Mouse (Mus musculus) midbrain, embryonic 13.5 days (tissue): ENCODE results near the gene Hs6st1. TPM values are rescaled to one million over a fixed set of nuclear protein-coding genes. Genes with fewer than 3 reads are reported as not detected.

Experiments
- ATAC-seq: fragments of 200-750 bp; cut with Nextera tagmentation; 2 replicates; pipeline ENCODE4 v1.8.0; 2017; ENCODE audit warnings: mild to moderate bottlenecking, moderate TSS enrichment, moderate library complexity
- H3K27ac ChIP-seq: fragments of 300-500 bp; sonication (generic); 2 replicates; pipeline ENCODE4 v1.5.1; 2015; ENCODE audit warnings: inconsistent platforms, mild to moderate bottlenecking, moderate library complexity
- H3K27me3 ChIP-seq: fragments of 300-500 bp; sonication (generic); 2 replicates; pipeline ENCODE4 v1.6.1; 2015; ENCODE audit warnings: mild to moderate bottlenecking, inconsistent platforms
- H3K36me3 ChIP-seq: fragments of 300-500 bp; sonication (generic); 2 replicates; pipeline ENCODE4 v1.6.1; 2015; ENCODE audit warnings: mild to moderate bottlenecking, inconsistent platforms
- H3K4me1 ChIP-seq: fragments of 300-500 bp; sonication (generic); replicated peaks from 2 replicates; pipeline ENCODE4 v1.6.1; 2015; ENCODE audit warnings: inconsistent platforms
- H3K4me2 ChIP-seq: fragments of 300-500 bp; sonication (generic); replicated peaks from 2 replicates; pipeline ENCODE4 v1.6.1; 2015; ENCODE audit warnings: moderate library complexity, mild to moderate bottlenecking, inconsistent platforms
- H3K4me3 ChIP-seq: fragments of 300-500 bp; sonication (generic); replicated peaks from 2 replicates; pipeline ENCODE4 v1.5.1; 2015; ENCODE audit warnings: mild to moderate bottlenecking, inconsistent platforms
- H3K9ac ChIP-seq: fragments of 300-500 bp; sonication (generic); replicated peaks from 2 replicates; pipeline ENCODE4 v1.6.1; 2015; ENCODE audit warnings: mild to moderate bottlenecking, inconsistent platforms
- H3K9me3 ChIP-seq: fragments of 300-500 bp; sonication (generic); 2 replicates; pipeline ENCODE4 v1.6.1; 2016; ENCODE audit warnings: mild to moderate bottlenecking, inconsistent platforms
- WGBS: fragments of 180-500 bp; shearing (Covaris S2); methylation state at CpG from one replicate; pipeline ENCODE4 v1.1.7; 2015; 5-methylcytosine and 5-hydroxymethylcytosine counted together
- polyA plus RNA-seq: library from polyadenylated mRNA; unstranded; fragments of >200 nt; fragmentation: Nextera tagmentation; extraction: Ambion mirVana; gene quantifications from 2 replicates; pipeline ENCODE4 v1.2.1, GENCODE M21; 2015

The Hs6st1 gene
- polyA plus RNA-seq, 1 experiment from 2014 or later, result 10.4 TPM

GRCm38 (mm10) chr1:36073566-36073965 is 5.4 kb downstream of the Hs6st1 start:
- Histone ChIP-seq H3K27me3 (no peaks in the 10 kb centered on the region), H3K9ac (0 out of 2 replicates have a peak overlapping the region, but pooled peaks have one; percentile 45), H3K4me1 (peaks cover 93% of the 10 kb centered on the region), H3K9me3 (no peaks in the 10 kb centered on the region), H3K36me3 (peaks cover 10% of the 10 kb centered on the region; the same call in 1 of the 2 replicates), H3K27ac (no peak overlapping the region), H3K4me3 (peak overlapping the region; percentile 64), H3K4me2 (peak overlapping the region; percentile 73)
- 90% methylated on average over 8 of the region's 8 CpGs for WGBS
- ATAC-seq, result no peak

DNA sequence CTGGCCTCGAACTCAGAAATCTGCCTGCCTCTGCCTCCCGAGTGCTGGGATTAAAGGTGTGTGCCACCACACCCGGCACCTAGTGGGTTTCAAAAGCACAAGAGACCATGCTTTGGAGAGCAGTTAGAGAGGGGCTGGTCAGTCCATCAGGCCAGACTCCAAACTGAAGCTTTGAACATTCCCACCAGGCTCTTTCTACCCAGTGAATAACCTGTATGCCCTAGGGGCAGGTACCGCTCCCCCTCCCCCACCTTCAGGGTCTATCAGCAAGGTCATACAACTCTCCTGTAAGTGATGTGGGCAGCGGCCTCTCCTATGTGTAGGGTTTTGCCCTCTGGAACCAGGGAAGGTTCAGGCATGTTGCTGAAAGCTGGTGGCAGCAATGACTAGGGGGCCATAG is 6.0 kb downstream of the Hs6st1 start:
- Histone ChIP-seq H3K4me2 (peak overlapping the region; percentile 9; the same call in 1 of the 2 replicates), H3K36me3 (peaks cover 10% of the 10 kb centered on the region; the same call in 1 of the 2 replicates), H3K9me3 (no peaks in the 10 kb centered on the region), H3K27ac (no peak overlapping the region), H3K4me1 (peaks cover 94% of the 10 kb centered on the region), H3K27me3 (no peaks in the 10 kb centered on the region), H3K4me3 (no peak overlapping the region), H3K9ac (no peak overlapping the region)
- ATAC-seq, result no peak
- WGBS, result 97% methylated on average over 5 of the region's 5 CpGs

DNA sequence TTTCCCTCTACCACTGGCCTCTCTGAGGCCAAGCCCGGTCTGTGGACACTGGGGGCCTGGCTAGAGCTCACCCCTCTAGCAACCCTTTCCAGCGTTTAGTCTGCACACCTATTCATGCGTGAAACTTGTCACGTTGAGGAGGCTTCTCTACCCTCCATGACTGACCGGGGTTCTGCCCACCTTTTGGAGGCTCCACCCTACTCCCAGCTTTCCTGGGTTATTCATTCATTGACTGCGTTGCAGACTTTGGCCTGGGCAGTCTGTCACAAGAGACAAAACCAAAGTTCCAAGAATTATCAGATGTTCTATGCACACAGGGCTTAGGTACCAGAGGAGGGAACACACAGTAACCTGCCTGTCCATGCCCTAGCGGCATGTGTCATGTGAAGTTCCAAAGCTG is 6.8 kb downstream of the Hs6st1 start:
- no peaks in the 10 kb centered on the region for H3K27me3 ChIP-seq
- H3K27ac ChIP-seq, result no peak overlapping the region
- 78% methylated on average over 7 of the region's 7 CpGs for WGBS
- ATAC-seq, result no peak
- H3K9ac ChIP-seq, result no peak overlapping the region
- peak overlapping the region; percentile 9; the same call in 1 of the 2 replicates for H3K4me2 ChIP-seq
- H3K4me1 ChIP-seq, result peaks cover 90% of the 10 kb centered on the region
- H3K4me3 ChIP-seq, result no peak overlapping the region
- H3K9me3 ChIP-seq, result no peaks in the 10 kb centered on the region
- H3K36me3 ChIP-seq, result peaks cover 17% of the 10 kb centered on the region

GRCm38 (mm10) chr1:36075652-36076051 is 7.5 kb downstream of the Hs6st1 start:
- H3K4me2 ChIP-seq, result 0 out of 2 replicates have a peak overlapping the region, but pooled peaks have one; percentile 1
- H3K9me3 ChIP-seq, result no peaks in the 10 kb centered on the region
- H3K36me3 ChIP-seq, result peaks cover 22% of the 10 kb centered on the region
- H3K9ac ChIP-seq, result no peak overlapping the region
- H3K4me1 ChIP-seq, result peaks cover 86% of the 10 kb centered on the region
- 86% methylated on average over 5 of the region's 5 CpGs for WGBS
- H3K27ac ChIP-seq, result no peak overlapping the region
- no peaks in the 10 kb centered on the region for H3K27me3 ChIP-seq
- no peak for ATAC-seq
- no peak overlapping the region for H3K4me3 ChIP-seq

GRCm38 (mm10) chr1:36077084-36077483 is 8.9 kb downstream of the Hs6st1 start:
- H3K4me3 ChIP-seq, result no peak overlapping the region
- H3K27ac ChIP-seq, result peak overlapping the region; percentile 42; the same call in 1 of the 2 replicates
- ATAC-seq, result peak; percentile 66
- H3K4me1 ChIP-seq, result peaks cover 71% of the 10 kb centered on the region
- no peaks in the 10 kb centered on the region for H3K27me3 ChIP-seq
- H3K4me2 ChIP-seq, result peak overlapping the region; percentile 32
- H3K9ac ChIP-seq, result no peak overlapping the region
- peaks cover 29% of the 10 kb centered on the region for H3K36me3 ChIP-seq
- no peaks in the 10 kb centered on the region for H3K9me3 ChIP-seq
- WGBS, result 35% methylated on average over 6 of the region's 6 CpGs

- Histone ChIP-seq H3K9ac (no peak overlapping the region), H3K36me3 (peaks cover 40% of the 10 kb centered on the region), H3K27ac (peak overlapping the region; percentile 42; the same call in 1 of the 2 replicates), H3K4me1 (peaks cover 60% of the 10 kb centered on the region), H3K4me2 (no peak overlapping the region), H3K9me3 (no peaks in the 10 kb centered on the region), H3K27me3 (no peaks in the 10 kb centered on the region), H3K4me3 (no peak overlapping the region)
- 93% methylated on average over 1 of the region's 1 CpGs for WGBS
- no peak for ATAC-seq
Observed at GRCm38 (mm10) chr1:36078250-36078649, 10.1 kb downstream of the Hs6st1 start.

- 87% methylated on average over 8 of the region's 8 CpGs for WGBS
- ATAC-seq, result no peak
- H3K4me3 ChIP-seq, result no peak overlapping the region
- no peaks in the 10 kb centered on the region for H3K27me3 ChIP-seq
- no peak overlapping the region for H3K4me2 ChIP-seq
- H3K27ac ChIP-seq, result no peak overlapping the region
- H3K36me3 ChIP-seq, result peaks cover 52% of the 10 kb centered on the region
- H3K9me3 ChIP-seq, result no peaks in the 10 kb centered on the region
- H3K9ac ChIP-seq, result no peak overlapping the region
- H3K4me1 ChIP-seq, result peaks cover 48% of the 10 kb centered on the region
Observed at GRCm38 (mm10) chr1:36079679-36080078, 11.5 kb downstream of the Hs6st1 start.

GRCm38 (mm10) chr1:36080974-36081373 is 12.8 kb downstream of the Hs6st1 start:
- peaks cover 64% of the 10 kb centered on the region for H3K36me3 ChIP-seq

DNA sequence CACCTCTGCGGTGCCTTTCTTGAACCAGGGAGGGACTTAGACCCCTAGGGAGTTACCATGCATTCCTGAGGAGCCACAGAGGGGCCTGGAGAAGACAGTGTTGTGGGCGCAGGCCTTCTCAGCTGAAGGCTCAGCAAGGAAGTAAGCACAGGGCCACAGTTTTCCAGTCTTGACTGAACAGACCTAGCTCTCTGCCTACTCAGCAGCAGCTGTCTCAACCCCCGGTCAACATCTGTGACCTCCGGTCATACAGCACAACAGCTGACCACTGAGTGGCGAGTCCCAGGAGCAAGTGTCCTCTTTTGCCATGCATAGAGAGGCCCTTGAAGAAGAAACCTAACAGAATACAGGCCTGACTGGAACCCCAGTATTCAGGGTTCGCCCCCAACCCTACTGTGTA is 14.0 kb downstream of the Hs6st1 start:
- H3K9ac ChIP-seq, result no peak overlapping the region
- WGBS, result 97% methylated on average over 6 of the region's 6 CpGs
- 0 out of 2 replicates have a peak overlapping the region, but pooled peaks have one; percentile 2 for H3K27ac ChIP-seq

More at GRCm38 (mm10) chr1:36080974-36081373, 12.8 kb downstream of the Hs6st1 start:
- Histone ChIP-seq H3K9me3 (no peaks in the 10 kb centered on the region), H3K27me3 (no peaks in the 10 kb centered on the region), H3K27ac (no peak overlapping the region), H3K4me1 (peaks cover 35% of the 10 kb centered on the region), H3K4me3 (no peak overlapping the region), H3K9ac (no peak overlapping the region), H3K4me2 (no peak overlapping the region)
- ATAC-seq, result no peak
- 82% methylated on average over 5 of the region's 5 CpGs for WGBS

DNA sequence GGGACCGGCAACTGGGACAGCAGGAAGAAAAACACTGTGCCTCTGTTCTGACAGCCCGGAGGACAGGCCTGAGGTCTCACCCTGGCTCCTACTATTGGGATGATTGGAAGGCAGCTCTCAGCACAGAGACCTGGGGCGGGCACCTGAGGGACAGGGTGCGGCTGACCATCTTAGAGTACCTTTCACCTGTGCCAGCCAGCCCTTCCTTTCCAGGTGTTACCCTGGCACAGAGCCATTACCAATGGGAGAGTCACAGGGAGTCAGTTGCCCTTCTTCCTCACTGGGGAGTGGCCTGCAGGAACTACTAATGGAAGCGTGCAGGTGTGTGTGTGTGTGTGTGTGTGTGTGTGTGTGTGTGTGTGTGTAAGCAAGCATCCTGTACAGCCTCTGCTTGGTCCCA is 15.4 kb downstream of the Hs6st1 start:
- no peak overlapping the region for H3K9ac ChIP-seq
- no peak overlapping the region for H3K4me3 ChIP-seq
- H3K4me2 ChIP-seq, result no peak overlapping the region
- H3K27ac ChIP-seq, result no peak overlapping the region
- H3K9me3 ChIP-seq, result 0 out of 2 replicates have a peak, but pooled peaks cover 4% of the 10 kb centered on the region
- peaks cover 29% of the 10 kb centered on the region for H3K4me1 ChIP-seq
- H3K36me3 ChIP-seq, result peaks cover 66% of the 10 kb centered on the region
- no peaks in the 10 kb centered on the region for H3K27me3 ChIP-seq
- WGBS, result 95% methylated on average over 5 of the region's 5 CpGs
- no peak for ATAC-seq

More for the DNA sequence above, 14.0 kb downstream of the Hs6st1 start:
- Histone ChIP-seq H3K9me3 (0 out of 2 replicates have a peak, but pooled peaks cover 4% of the 10 kb centered on the region), H3K4me1 (peaks cover 29% of the 10 kb centered on the region), H3K4me2 (no peak overlapping the region), H3K36me3 (peaks cover 71% of the 10 kb centered on the region), H3K27me3 (no peaks in the 10 kb centered on the region), H3K4me3 (no peak overlapping the region)
- ATAC-seq, result no peak

DNA sequence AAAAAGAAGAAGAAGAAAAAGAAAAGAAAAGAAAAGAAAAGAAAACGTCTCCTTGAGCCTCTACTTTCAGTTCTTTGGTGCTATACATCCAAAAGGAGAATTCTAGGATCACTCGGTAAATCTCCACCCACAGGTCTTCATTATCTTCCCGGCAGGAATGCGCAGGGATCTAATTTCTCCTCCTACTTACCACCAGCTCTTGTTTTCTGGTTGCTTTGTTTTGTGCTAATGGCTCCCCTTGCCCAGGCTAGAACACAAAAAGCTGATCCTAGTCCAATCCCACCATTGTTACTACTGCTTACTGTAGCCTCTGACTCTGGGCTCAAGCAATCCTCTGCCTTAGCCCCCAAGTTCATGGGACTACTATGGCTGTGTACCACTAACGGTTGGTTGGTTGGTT is 16.9 kb downstream of the Hs6st1 start:
- H3K4me2 ChIP-seq, result no peak overlapping the region
- peaks cover 36% of the 10 kb centered on the region for H3K4me1 ChIP-seq
- ATAC-seq, result no peak
- H3K9ac ChIP-seq, result no peak overlapping the region
- no peak overlapping the region for H3K4me3 ChIP-seq
- no peak overlapping the region for H3K27ac ChIP-seq
- H3K27me3 ChIP-seq, result no peaks in the 10 kb centered on the region
- 89% methylated on average over 5 of the region's 5 CpGs for WGBS
- 0 out of 2 replicates have a peak, but pooled peaks cover 4% of the 10 kb centered on the region for H3K9me3 ChIP-seq
- peaks cover 58% of the 10 kb centered on the region for H3K36me3 ChIP-seq

GRCm38 (mm10) chr1:36088367-36088766 is 20.2 kb downstream of the Hs6st1 start:
- no peaks in the 10 kb centered on the region for H3K27me3 ChIP-seq
- H3K4me2 ChIP-seq, result peak overlapping the region; percentile 28
- peak; percentile 44 for ATAC-seq
- peaks cover 32% of the 10 kb centered on the region for H3K36me3 ChIP-seq
- H3K4me3 ChIP-seq, result no peak overlapping the region
- H3K27ac ChIP-seq, result peak overlapping the region; percentile 53
- peaks cover 46% of the 10 kb centered on the region for H3K4me1 ChIP-seq
- WGBS, result 61% methylated on average over 4 of the region's 4 CpGs
- H3K9ac ChIP-seq, result peak overlapping the region; percentile 51; the same call in 1 of the 2 replicates
- 0 out of 2 replicates have a peak, but pooled peaks cover 4% of the 10 kb centered on the region for H3K9me3 ChIP-seq
